Mouse (Mus musculus) neural tube, embryonic 12.5 days (tissue): ENCODE measurements around the gene Tmem201. TPM values are rescaled to one million over a fixed set of nuclear protein-coding genes. Genes with fewer than 3 reads are reported as not detected.
A peak's percentile ranks its signal among the peaks of the same experiment; 100 is the strongest.

Experiments used
- ATAC-seq: fragments of 200-750 bp; cut with Nextera tagmentation; 2 replicates; pipeline ENCODE4 v1.8.0; 2017; ENCODE audit warnings: low read depth, mild to moderate bottlenecking, moderate TSS enrichment, moderate library complexity; ENCODE audit not compliant: low FRiP score
- H3K27ac ChIP-seq: fragments of 300-500 bp; sonication (generic); 2 replicates; pipeline ENCODE4 v1.5.1; 2016
- H3K27me3 ChIP-seq: fragments of 300-500 bp; sonication (generic); replicated peaks from 2 replicates; pipeline ENCODE4 v1.6.1; 2016; ENCODE audit warnings: mild to moderate bottlenecking
- H3K36me3 ChIP-seq: fragments of 300-500 bp; sonication (generic); 2 replicates; pipeline ENCODE4 v1.6.1; 2016; ENCODE audit warnings: mild to moderate bottlenecking
- H3K4me1 ChIP-seq: fragments of 300-500 bp; sonication (generic); 2 replicates; pipeline ENCODE4 v1.6.1; 2016
- H3K4me2 ChIP-seq: fragments of 300-500 bp; sonication (generic); replicated peaks from 2 replicates; pipeline ENCODE4 v1.6.1; 2016; ENCODE audit warnings: mild to moderate bottlenecking
- H3K4me3 ChIP-seq: fragments of 300-500 bp; sonication (generic); 2 replicates; pipeline ENCODE4 v1.5.1; 2016
- H3K9ac ChIP-seq: fragments of 300-500 bp; sonication (generic); 2 replicates; pipeline ENCODE4 v1.6.1; 2016; ENCODE audit warnings: mild to moderate bottlenecking
- H3K9me3 ChIP-seq: fragments of 300-500 bp; sonication (generic); 2 replicates; pipeline ENCODE4 v1.6.1; 2016; ENCODE audit warnings: mild to moderate bottlenecking
- WGBS: fragments of 180-500 bp; shearing (Covaris S2); methylation state at CpG from one replicate; pipeline ENCODE4 v1.1.7; 2016; 5-methylcytosine and 5-hydroxymethylcytosine counted together
- polyA plus RNA-seq: library from polyadenylated mRNA; unstranded; fragments of >200 nt; fragmentation: Nextera tagmentation; extraction: Ambion mirVana; gene quantifications from 2 replicates; pipeline ENCODE4 v1.2.1, GENCODE M21; 2016

The Tmem201 gene
- polyA plus RNA-seq, 1 experiment from 2014 or later = 41.4 TPM

- Histone ChIP-seq H3K9me3 (no peaks in the 10 kb centered on the region), H3K4me3 (no peak overlapping the region), H3K4me2 (no peak overlapping the region), H3K9ac (no peak overlapping the region), H3K27ac (no peak overlapping the region), H3K36me3 (peaks cover 8% of the 10 kb centered on the region), H3K27me3 (no peaks in the 10 kb centered on the region), H3K4me1 (no peaks in the 10 kb centered on the region)
- no peak for ATAC-seq
- WGBS = 25% methylated on average over 5 of the region's 5 CpGs
Observed at GRCm38 (mm10) chr4:149710510-149710909, 27.3 kb downstream of the Tmem201 start.

GRCm38 (mm10) chr4:149705941-149706340, 31.9 kb downstream of the Tmem201 start:
- 91% methylated on average over 8 of the region's 8 CpGs for WGBS
- Histone ChIP-seq H3K4me2 (no peak overlapping the region), H3K36me3 (no peaks in the 10 kb centered on the region), H3K4me1 (no peaks in the 10 kb centered on the region), H3K4me3 (no peak overlapping the region), H3K27me3 (no peaks in the 10 kb centered on the region), H3K9me3 (no peaks in the 10 kb centered on the region), H3K9ac (no peak overlapping the region), H3K27ac (no peak overlapping the region)
- no peak for ATAC-seq

GRCm38 (mm10) chr4:149705298-149705697, 32.5 kb downstream of the Tmem201 start:
- Histone ChIP-seq H3K4me3 (no peak overlapping the region), H3K4me1 (no peaks in the 10 kb centered on the region), H3K27ac (no peak overlapping the region), H3K36me3 (no peaks in the 10 kb centered on the region), H3K9me3 (no peaks in the 10 kb centered on the region), H3K4me2 (no peak overlapping the region), H3K9ac (no peak overlapping the region), H3K27me3 (peaks cover 3% of the 10 kb centered on the region; the same call in 1 of the 2 replicates)
- ATAC-seq = no peak
- 77% methylated on average over 7 of the region's 7 CpGs for WGBS

DNA sequence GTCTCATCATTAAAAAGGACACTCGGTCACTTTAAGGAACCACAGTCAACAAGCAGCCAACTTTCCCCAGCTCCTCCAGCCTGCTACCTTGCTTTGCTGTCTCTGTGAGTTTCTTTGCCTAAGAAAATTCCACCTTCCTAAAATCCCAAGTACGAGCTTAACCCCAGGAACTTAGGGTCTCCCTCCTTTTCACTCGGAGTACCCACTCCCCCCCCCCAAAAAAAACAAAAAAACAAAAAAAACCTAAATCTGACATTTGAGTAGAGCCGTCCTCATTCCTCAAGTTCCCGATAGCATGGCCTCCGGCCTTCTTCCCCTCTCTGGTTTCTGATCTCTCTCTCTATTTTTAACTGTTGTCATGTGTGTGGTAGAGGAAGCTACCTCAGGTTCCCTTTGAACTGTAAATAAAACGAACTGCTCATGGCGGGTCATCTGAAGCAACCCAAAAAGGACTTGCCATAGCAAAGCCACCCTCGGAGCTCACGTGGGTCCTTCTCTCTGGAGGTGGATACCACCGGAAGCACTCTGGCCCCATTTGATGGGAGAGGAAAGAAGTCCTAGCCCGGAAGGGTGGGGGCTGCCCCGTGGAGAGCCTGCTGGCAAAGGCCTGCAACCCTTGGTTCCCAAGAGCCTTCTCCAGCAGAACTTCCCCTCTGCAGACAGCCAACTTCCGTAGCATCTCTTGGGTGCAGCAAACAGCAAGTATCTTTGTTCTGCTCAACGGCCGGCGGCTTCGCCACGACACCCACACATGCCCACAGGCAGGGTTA, 35.4 kb downstream of the Tmem201 start, which contains the start of gene Pik3cd:
TSS of gene Pik3cd (minus strand) at position 362 of the 770 bp plus-strand sequence.
- H3K9me3 ChIP-seq = no peaks in the 10 kb centered on the region
- no peak within 1 kb of the TSS for H3K4me3 ChIP-seq
- 75% methylated on average over 19 of the region's 19 CpGs for WGBS
- H3K27me3 ChIP-seq = peaks cover 20% of the 10 kb centered on the region
- no peak within 1 kb of the TSS for H3K27ac ChIP-seq
- no peak within 1 kb of the TSS for H3K4me2 ChIP-seq
- H3K36me3 ChIP-seq = no peaks in the 10 kb centered on the region
- ATAC-seq = no peak
- H3K9ac ChIP-seq = no peak within 1 kb of the TSS
- peaks cover 9% of the 10 kb centered on the region for H3K4me1 ChIP-seq

DNA sequence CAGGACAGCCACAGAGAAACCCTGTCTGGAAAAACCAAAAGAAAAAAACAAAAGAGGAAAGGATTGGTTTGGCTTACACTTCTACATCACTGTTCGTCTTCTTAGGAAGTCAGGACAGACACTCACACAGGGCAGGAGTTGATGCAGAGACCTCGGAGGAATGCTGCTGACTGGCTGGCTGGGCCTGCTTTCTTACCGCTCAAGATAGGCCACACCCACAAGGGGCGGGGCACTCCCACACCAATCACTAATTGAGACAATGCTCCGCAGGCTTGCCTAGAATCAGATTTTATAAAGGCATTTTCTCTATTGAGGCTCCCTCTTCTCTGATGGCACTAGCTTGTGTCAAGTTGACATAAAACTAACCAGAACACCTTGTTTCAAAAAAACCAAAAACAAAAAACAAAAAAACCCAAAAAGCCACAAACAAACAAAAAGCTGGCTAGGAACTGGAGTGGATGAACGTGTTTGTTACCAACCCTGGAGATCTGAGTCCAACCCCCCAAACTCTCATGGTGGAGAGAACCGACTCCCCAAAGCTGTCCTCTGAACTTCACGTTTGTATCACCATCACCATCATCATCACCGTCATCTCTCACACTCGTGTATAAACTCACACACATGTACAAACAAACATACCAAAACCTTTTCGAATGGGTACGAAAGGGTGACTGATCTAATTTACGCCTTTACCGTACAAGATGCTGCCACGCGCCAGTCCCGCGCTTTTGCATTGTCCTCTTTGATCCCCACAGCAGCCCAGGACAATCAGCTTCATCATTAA, 36.2 kb downstream of the Tmem201 start:
- H3K9me3 ChIP-seq = no peaks in the 10 kb centered on the region
- no peaks in the 10 kb centered on the region for H3K36me3 ChIP-seq
- H3K4me1 ChIP-seq = peaks cover 9% of the 10 kb centered on the region
- H3K27ac ChIP-seq = no peak overlapping the region
- H3K27me3 ChIP-seq = peaks cover 28% of the 10 kb centered on the region
- no peak overlapping the region for H3K9ac ChIP-seq
- no peak for ATAC-seq
- no peak overlapping the region for H3K4me2 ChIP-seq
- WGBS = 57% methylated on average over 18 of the region's 18 CpGs
- H3K4me3 ChIP-seq = no peak overlapping the region

- ATAC-seq = no peak
Observed at GRCm38 (mm10) chr4:149699953-149700352, 37.9 kb downstream of the Tmem201 start.

DNA sequence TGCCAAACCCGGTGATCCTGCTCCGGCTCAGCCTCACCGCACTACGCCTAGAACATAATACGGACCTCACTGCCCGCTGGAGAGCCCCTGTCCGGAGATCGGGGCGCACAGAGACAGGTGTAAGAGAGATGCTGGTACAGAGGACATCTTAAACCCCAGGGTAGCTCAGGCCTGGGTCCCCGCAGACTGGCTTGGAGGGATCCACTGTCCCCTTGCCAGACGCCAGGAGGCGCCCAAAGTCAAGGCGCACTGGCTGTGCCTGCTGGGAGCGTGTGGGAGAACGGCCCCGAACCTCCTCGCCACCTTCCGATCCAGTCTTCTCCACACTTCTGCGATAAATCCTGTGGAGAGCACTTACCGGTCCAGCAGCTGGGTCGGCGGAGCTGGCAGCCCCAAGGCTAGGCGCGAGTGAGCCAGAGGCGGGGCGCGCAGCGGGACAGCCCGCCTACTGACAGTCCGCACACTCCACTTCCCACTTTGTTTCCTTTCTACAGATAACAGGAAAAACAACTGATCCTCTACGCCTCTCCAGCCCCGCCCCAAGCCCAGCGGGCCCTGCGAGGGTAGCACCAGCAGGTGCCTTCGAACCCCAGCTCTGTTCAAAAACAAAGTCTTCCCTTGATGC, 39.5 kb downstream of the Tmem201 start:
- Histone ChIP-seq H3K9me3 (no peaks in the 10 kb centered on the region), H3K27me3 (peaks cover 33% of the 10 kb centered on the region), H3K4me3 (peak overlapping the region; percentile 44), H3K27ac (no peak overlapping the region), H3K4me1 (peaks cover 15% of the 10 kb centered on the region), H3K4me2 (peak overlapping the region; percentile 78), H3K9ac (peak overlapping the region; percentile 50), H3K36me3 (no peaks in the 10 kb centered on the region)
- peak; percentile 78 for ATAC-seq
- 2% methylated on average over 35 of the region's 35 CpGs for WGBS

More at GRCm38 (mm10) chr4:149699953-149700352, 37.9 kb downstream of the Tmem201 start:
- Histone ChIP-seq H3K27me3 (peaks cover 33% of the 10 kb centered on the region), H3K4me2 (no peak overlapping the region), H3K9me3 (no peaks in the 10 kb centered on the region), H3K36me3 (no peaks in the 10 kb centered on the region), H3K27ac (no peak overlapping the region), H3K9ac (no peak overlapping the region), H3K4me3 (no peak overlapping the region), H3K4me1 (peaks cover 15% of the 10 kb centered on the region)
- WGBS = 89% methylated on average over 4 of the region's 4 CpGs

GRCm38 (mm10) chr4:149697506-149698196, 40.2 kb downstream of the Tmem201 start:
- H3K27ac ChIP-seq = no peak overlapping the region
- ATAC-seq = no peak
- no peaks in the 10 kb centered on the region for H3K9me3 ChIP-seq
- H3K4me1 ChIP-seq = peaks cover 15% of the 10 kb centered on the region
- H3K4me2 ChIP-seq = peak overlapping the region; percentile 78
- H3K9ac ChIP-seq = peak overlapping the region; percentile 50; the same call in 1 of the 2 replicates
- WGBS = 26% methylated on average over 15 of the region's 15 CpGs
- H3K27me3 ChIP-seq = peaks cover 33% of the 10 kb centered on the region
- H3K36me3 ChIP-seq = no peaks in the 10 kb centered on the region
- H3K4me3 ChIP-seq = peak overlapping the region; percentile 44

GRCm38 (mm10) chr4:149696189-149696971, 41.5 kb downstream of the Tmem201 start:
- H3K4me2 ChIP-seq = no peak overlapping the region
- H3K27me3 ChIP-seq = peaks cover 33% of the 10 kb centered on the region
- H3K4me1 ChIP-seq = peaks cover 15% of the 10 kb centered on the region
- WGBS = 40% methylated on average over 16 of the region's 16 CpGs
- no peak overlapping the region for H3K4me3 ChIP-seq
- no peak overlapping the region for H3K9ac ChIP-seq
- no peak overlapping the region for H3K27ac ChIP-seq
- H3K9me3 ChIP-seq = no peaks in the 10 kb centered on the region
- no peak for ATAC-seq
- no peaks in the 10 kb centered on the region for H3K36me3 ChIP-seq

GRCm38 (mm10) chr4:149691368-149691767, 46.5 kb downstream of the Tmem201 start:
- Histone ChIP-seq H3K27ac (no peak overlapping the region), H3K9ac (no peak overlapping the region), H3K36me3 (no peaks in the 10 kb centered on the region), H3K27me3 (peaks cover 5% of the 10 kb centered on the region), H3K4me3 (no peak overlapping the region), H3K9me3 (no peaks in the 10 kb centered on the region), H3K4me1 (0 out of 2 replicates have a peak, but pooled peaks cover 4% of the 10 kb centered on the region), H3K4me2 (no peak overlapping the region)
- WGBS = 80% methylated on average over 8 of the region's 8 CpGs
- no peak for ATAC-seq

GRCm38 (mm10) chr4:149690828-149691280, 47.0 kb downstream of the Tmem201 start:
- WGBS = 95% methylated on average over 8 of the region's 8 CpGs
- H3K27me3 ChIP-seq = no peaks in the 10 kb centered on the region
- H3K9ac ChIP-seq = no peak overlapping the region
- no peak overlapping the region for H3K4me3 ChIP-seq
- no peak overlapping the region for H3K4me2 ChIP-seq
- no peak for ATAC-seq
- no peaks in the 10 kb centered on the region for H3K4me1 ChIP-seq
- H3K9me3 ChIP-seq = no peaks in the 10 kb centered on the region
- H3K36me3 ChIP-seq = no peaks in the 10 kb centered on the region
- no peak overlapping the region for H3K27ac ChIP-seq
